Mouse (Mus musculus): Measurements from ENCODE around the gene Fbxl13.

Gene Fbxl13

DNA sequence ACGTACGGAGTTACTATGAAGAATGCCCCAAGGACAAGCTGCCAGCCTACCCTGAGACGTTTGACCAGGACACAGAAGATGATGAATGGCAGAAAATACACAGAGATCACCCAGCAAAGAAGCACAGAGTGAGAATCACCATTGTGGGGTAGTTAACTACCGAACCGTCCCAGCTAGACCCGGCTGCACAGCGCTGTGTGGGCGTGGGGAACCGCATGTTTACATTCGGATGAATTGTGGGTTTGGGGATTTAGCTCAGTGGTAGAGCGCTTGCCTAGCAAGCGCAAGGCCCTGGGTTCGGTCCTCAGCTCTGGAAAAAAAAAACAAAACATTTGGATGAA is 70.3 kb downstream of the Fbxl13 start:
- DNase-seq (ENCODE audit: low read depth, low spot score), result no peak

DNA sequence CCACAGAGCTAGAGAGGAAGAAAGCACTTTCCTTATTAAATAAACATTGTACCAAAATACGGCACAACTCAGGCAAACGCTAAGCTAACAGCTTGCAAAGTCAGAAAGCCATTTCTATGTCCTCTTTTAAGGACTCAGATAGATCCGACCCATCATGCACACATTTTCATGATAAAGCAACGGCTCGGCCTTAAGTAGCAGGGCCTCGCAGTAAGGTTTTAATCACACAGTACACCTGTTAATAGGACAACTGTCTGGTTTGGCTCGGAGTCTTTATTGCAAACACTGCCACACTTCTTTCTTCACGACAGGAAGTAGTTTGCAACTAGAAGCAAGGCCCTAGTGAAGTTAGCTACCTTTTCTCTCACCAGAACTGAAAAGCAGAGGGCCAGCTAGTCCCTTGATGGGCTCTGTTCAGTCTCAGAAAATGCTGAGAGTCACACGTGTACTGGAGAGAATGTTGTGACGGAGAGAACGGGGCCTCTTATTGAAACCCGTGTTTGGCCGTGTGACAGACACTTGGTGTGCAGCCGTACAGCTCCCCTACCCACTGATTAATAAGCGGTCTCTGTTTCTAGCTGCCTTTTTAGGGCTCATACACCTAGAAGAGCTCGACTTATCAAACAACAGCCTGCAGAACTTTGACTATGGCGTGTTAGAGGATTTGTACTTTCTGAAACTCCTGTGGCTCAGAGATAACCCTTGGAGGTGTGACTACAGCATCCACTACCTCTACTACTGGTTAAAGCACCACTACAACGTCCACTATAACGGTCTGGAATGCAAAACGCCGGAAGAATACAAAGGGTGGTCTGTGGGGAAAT is 70.8 kb downstream of the Fbxl13 start:
- peak; percentile 17 for DNase-seq (ENCODE audit: low read depth, low spot score)

DNA sequence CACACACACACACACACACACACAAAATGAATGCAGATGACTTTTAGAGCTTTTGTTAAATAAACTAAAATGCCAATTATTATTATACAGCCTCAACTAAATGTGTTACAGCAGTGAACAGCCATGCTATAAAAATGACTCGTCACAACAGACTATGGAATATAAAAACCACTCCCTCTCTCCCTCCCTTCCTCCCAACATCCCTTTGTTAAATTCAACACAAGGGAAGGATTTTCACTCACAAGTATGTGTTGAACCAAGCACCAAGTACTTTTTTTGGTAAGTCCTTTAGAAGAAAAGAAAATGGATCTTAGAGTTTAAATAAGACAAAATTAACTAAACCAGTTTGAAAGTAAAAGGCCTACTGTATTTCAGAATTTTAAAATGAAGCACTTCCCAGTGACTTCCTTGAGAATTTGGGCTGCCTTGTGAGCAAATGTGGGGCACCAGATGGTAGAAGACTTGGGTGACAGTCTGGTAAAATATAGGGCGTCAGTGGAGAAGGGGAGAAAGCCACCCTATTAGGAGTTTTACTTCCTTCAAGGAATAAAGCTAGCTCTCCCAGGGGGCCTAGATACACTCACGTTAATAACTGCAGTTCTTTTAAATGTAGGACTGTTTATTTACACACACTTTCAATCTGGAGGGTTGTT is 72.5 kb downstream of the Fbxl13 start:
- DNase-seq (ENCODE audit: low read depth, low spot score), result no peak

- DNase-seq (ENCODE audit: low read depth, low spot score), result no peak
These were observed 77.7 kb downstream of the Fbxl13 start for GRCm38 (mm10) chr5:21567784-21568183.

GRCm38 (mm10) chr5:21565392-21566065 is 79.9 kb downstream of the Fbxl13 start:
- DNase-seq (ENCODE audit: low read depth, low spot score), result no peak

GRCm38 (mm10) chr5:21563936-21564335 is 81.5 kb downstream of the Fbxl13 start:
- no peak for DNase-seq (ENCODE audit: low read depth, low spot score)

- no peak for DNase-seq (ENCODE audit: low read depth, low spot score)
These were observed 88.9 kb downstream of the Fbxl13 start for GRCm38 (mm10) chr5:21556502-21556901.

DNA sequence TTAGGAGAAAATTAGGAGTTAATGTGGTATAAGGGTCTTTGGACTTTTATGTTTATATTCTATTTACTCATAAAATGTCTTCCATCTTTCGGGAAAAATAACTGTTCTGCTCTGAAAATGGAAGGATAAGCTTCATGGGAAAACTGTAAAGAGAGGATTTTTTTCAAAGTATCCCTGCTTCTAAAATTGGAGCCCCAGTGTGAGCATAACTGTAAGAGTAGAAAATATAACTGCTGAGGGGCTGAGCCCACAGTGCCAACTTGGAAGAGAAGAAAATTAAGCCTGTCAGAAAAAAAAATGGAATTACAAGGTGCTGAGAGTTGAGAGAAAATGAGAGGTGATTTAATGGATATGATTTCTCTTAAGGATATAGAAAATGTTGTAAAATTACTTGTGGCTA is 90.7 kb downstream of the Fbxl13 start:
- DNase-seq (ENCODE audit: low read depth, low spot score), result no peak

GRCm38 (mm10) chr5:21553685-21554084 is 91.7 kb downstream of the Fbxl13 start:
- no peak for DNase-seq (ENCODE audit: low read depth, low spot score)

- no peak for DNase-seq (ENCODE audit: low read depth, low spot score)
These were observed 98.4 kb downstream of the Fbxl13 start for GRCm38 (mm10) chr5:21547005-21547404.

DNA sequence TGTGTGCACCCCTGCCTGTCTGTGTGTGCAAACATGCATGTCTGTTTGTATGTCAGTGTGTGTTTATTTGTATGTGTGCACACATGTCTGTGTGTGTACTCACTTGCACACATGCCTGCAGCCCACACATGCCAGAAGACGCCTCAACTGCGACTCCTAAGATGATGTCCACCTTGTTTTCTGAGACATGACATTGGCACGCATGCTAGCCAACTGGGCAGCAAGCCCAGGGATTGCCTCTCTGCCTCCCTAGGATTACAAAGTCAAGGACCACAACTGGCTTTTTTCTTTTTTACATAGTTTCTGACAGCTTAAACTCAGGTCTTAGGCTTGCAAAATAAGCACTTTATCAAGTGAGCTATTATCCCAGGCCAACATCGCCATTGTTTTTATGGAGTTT is 99.6 kb downstream of the Fbxl13 start:
- DNase-seq (ENCODE audit: low read depth, low spot score), result no peak

- no peak for DNase-seq (ENCODE audit: low read depth, low spot score)
These were observed 100.2 kb downstream of the Fbxl13 start for GRCm38 (mm10) chr5:21545227-21545626.

DNA sequence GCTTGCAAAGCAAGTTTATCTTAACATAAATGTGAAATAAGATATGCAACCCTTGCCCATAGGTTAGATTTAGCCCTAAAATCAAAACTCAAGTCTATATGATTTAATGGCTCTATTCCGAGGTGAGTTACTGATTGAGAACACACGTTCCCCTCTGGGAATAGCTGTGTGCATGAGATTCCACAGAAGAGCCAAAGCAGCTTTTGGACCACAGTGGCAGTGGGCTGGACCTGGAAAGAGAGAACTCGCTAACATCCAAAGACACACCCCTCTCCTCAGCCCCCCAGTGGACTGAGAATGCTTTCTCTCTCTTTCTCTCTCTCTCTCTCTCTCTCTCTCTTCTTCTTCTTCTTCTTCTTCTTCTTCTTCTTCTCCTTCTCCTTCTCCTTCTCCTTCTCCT is 100.6 kb downstream of the Fbxl13 start:
- no peak for DNase-seq (ENCODE audit: low read depth, low spot score)

DNA sequence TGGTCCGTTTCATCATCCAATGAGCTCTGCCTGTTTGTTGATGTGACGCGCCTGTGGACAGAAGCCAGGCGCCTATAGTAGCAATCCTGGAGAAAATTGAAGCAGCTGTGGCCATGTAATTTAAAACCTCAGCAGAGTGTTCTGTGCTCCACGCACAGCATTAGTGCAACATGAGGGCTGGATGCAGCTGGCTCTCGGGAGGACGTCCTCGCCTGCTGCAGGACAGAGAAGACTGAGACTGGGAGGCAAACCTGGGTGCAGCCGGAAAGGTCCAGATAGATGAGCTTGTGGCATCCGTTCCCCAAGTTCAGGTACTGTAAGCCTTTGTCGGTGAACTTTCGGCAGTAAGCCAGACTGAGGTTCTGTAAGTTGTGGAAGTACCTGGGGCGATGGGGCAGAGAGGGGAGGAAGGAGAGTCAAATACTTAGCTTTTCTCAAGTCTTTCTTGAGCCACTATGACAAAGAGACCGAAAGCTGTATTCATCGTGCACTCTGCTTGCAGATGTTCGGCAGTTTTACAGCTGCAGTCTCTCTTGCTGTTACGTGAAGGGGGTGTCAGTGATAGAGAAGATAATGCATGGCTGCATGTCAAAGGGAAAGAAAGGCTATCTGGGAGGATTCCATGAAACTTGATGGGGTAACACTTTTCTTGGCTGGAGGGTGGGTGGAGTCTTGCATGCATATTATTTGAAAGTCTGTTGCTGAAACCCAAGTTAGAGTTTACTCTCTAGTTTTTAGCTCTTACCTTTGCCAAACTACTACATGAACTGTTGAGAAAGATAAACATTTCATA is 101.8 kb downstream of the Fbxl13 start, which contains the start of gene Lrrc17:
Lrrc17 (plus strand) TSS at position 151 of the 793 bp plus-strand sequence.
- no peak for DNase-seq (ENCODE audit: low read depth, low spot score)

DNA sequence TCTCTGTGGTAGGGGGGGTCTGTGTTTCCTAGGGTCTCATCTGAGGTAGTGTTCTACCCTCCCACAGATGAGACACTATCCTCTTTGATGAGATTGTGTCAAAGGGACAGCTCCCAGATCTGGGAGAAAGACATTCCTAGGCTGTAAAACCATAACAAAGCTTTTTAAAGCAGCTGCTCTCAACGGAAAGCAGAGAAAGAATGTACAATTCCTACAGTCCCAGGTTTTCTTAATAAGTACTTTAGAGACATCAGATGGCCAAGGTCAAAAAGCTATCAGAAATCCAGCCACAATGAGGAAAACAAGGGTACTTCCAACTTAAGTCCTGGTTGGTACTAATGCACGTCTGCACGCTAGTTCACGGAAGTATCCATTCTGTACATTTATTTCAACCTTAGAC is 103.2 kb downstream of the Fbxl13 start:
- peak; percentile 53 for DNase-seq (ENCODE audit: low read depth, low spot score)

GRCm38 (mm10) chr5:21532921-21533320 is 112.5 kb downstream of the Fbxl13 start:
- DNase-seq (ENCODE audit: low read depth, low spot score), result no peak

- no peak for DNase-seq (ENCODE audit: low read depth, low spot score)
These were observed 113.3 kb downstream of the Fbxl13 start for GRCm38 (mm10) chr5:21532126-21532525.

- no peak for DNase-seq (ENCODE audit: low read depth, low spot score)
These were observed 116.2 kb downstream of the Fbxl13 start for GRCm38 (mm10) chr5:21529110-21529720.

- DNase-seq (ENCODE audit: low read depth, low spot score), result no peak
These were observed 117.2 kb downstream of the Fbxl13 start for GRCm38 (mm10) chr5:21528068-21528842.

DNA sequence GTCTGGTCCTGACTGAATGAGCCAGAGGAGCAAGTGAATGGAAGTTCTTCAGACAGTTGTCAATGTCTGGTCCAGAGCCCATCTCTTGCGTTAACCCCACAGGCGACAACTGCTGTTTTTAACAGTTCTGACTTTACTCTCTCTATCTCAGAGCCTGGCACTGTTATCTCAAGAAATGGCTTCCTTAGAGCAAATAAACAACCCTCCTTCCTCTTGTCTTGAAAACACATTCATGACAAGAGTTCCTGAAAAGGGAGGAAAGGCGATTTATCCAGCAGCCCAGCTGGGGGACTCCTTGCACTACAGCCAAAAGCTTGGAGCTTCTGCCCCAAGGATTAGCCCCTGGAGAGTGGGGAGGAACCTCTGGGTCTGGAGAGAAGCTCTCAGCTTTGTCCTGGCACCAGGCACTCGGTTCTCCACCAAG is 117.9 kb downstream of the Fbxl13 start:
- no peak for DNase-seq (ENCODE audit: low read depth, low spot score)
